Mouse (Mus musculus): Measurements from ENCODE around the gene Zfp82. TPM values are rescaled to one million over a fixed set of nuclear protein-coding genes. Genes with fewer than 3 reads are reported as not detected.

Gene Zfp82
- total and polyA plus RNA-seq, 3 experiments: 2.0 to 2.2 TPM; not detected in 1

DNA sequence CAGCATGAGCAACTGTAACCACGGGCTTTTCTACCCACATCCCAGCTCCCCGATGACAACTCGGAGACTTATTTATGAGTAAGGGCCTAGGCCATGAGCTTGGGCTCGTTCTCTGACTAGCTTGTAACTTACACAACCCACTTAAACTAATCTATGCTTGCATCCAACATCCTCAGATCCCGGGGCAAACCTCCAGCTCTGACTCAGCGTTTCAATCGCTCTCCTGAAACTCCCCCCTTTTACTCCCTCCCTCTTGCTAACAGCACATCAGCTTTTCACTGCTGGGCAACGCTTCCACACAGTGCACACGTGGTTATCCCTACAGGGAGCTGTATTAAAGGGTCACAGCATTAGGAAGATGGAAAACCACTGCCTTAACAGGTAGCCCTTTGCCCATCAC, 13.8 kb upstream of the Zfp82 start:
- peaks cover 1 to 2% of the 10 kb centered on the region in 2 experiments; a peak in 1 of 4 replicates for H3K36me3 ChIP-seq (ENCODE audit: control insufficient read depth in 1 of 2, insufficient read depth in 2 of 2, low read length in 2 of 2)
- DNase-seq (ENCODE audit: low read depth, low spot score): no peak
- H3K4me1 ChIP-seq (ENCODE audit: control insufficient read depth in 1 of 2, insufficient read depth in 2 of 2, low read length in 2 of 2): peaks cover 0 to 8% of the 10 kb centered on the region in 2 experiments; a peak in 3 of 4 replicates
- H3K27ac ChIP-seq (ENCODE audit: control insufficient read depth, low read depth, low read length): no peak overlapping the region
- peaks cover 7% of the 10 kb centered on the region for H3K79me2 ChIP-seq (ENCODE audit: control insufficient read depth, insufficient read depth, low read length, poor library complexity)
- no peak overlapping the region for H3K4me3 ChIP-seq (ENCODE audit: control insufficient read depth in 1 of 2, insufficient read depth in 1 of 2, low read depth in 2 of 2, low read length in 2 of 2)
- H3K9ac ChIP-seq (ENCODE audit: control insufficient read depth, low read depth, low read length, poor library complexity, severe bottlenecking): no peak overlapping the region
- TF ChIP-seq JUND (IDR thresholded peaks at IDR 0.05; ENCODE audit: low read depth, low read length) (no peak), ZNF384 (IDR thresholded peaks at IDR 0.05; ENCODE audit: low read depth, low read length) (no peak), TCF12 (IDR thresholded peaks at IDR 0.05; ENCODE audit: low read depth, low read length) (no peak), ZC3H11A (IDR thresholded peaks at IDR 0.05; ENCODE audit: low read depth, low read length) (no peak), CHD2 (IDR thresholded peaks at IDR 0.05; ENCODE audit: low read length) (no peak), CHD1 (IDR thresholded peaks at IDR 0.05; ENCODE audit: low read depth, low read length) (no peak), CTCF (IDR thresholded peaks at IDR 0.05 in 2 of 3, conservative IDR thresholded peaks at IDR 0.05 in 1 of 3; ENCODE audit: control insufficient read depth in 1 of 3, insufficient read depth in 1 of 3, low read depth in 2 of 3, low read length in 3 of 3, poor library complexity in 1 of 3, severe bottlenecking in 1 of 3) (no peak), MXI1 (IDR thresholded peaks at IDR 0.05; ENCODE audit: low read depth, low read length) (no peak), BHLHE40 (IDR thresholded peaks at IDR 0.05; ENCODE audit: borderline replicate concordance, low read depth, low read length) (no peak), TBP (IDR thresholded peaks at IDR 0.05; ENCODE audit: low read depth, low read length) (no peak), MAX (IDR thresholded peaks at IDR 0.05; ENCODE audit: low read length) (no peak), MYB (IDR thresholded peaks at IDR 0.05; ENCODE audit: low read depth, low read length) (no peak), ETS1 (IDR thresholded peaks at IDR 0.05; ENCODE audit: low read depth, low read length) (no peak), MAZ (IDR thresholded peaks at IDR 0.05; ENCODE audit: low read depth, low read length) (no peak), E2F4 (IDR thresholded peaks at IDR 0.05; ENCODE audit: borderline replicate concordance, low read depth, low read length) (no peak), SIN3A (IDR thresholded peaks at IDR 0.05; ENCODE audit: low read length) (no peak), POLR2AphosphoS2 (IDR thresholded peaks at IDR 0.05; ENCODE audit: low read length) (no peak), KAT2A (conservative IDR thresholded peaks at IDR 0.05; ENCODE audit: low read depth, low read length) (no peak)
- no peaks in the 10 kb centered on the region for H3K27me3 ChIP-seq (ENCODE audit: control insufficient read depth in 1 of 2, insufficient read depth in 2 of 2, low read length in 2 of 2)
- no peaks in the 10 kb centered on the region for H3K9me3 ChIP-seq (replicated peaks; ENCODE audit: insufficient read depth, low read length)

GRCm38 (mm10) chr7:30064622-30065021, 8.1 kb downstream of the Zfp82 start:
- Histone ChIP-seq H3K4me1 (ENCODE audit: control insufficient read depth in 1 of 2, insufficient read depth in 2 of 2, low read length in 2 of 2) (no peaks in the 10 kb centered on the region), H3K4me3 (ENCODE audit: control insufficient read depth in 1 of 2, insufficient read depth in 1 of 2, low read depth in 2 of 2, low read length in 2 of 2) (no peak overlapping the region), H3K79me2 (ENCODE audit: control insufficient read depth, insufficient read depth, low read length, poor library complexity) (no peaks in the 10 kb centered on the region), H3K36me3 (ENCODE audit: control insufficient read depth in 1 of 2, insufficient read depth in 2 of 2, low read length in 2 of 2) (no peaks in the 10 kb centered on the region), H3K27ac (ENCODE audit: control insufficient read depth, low read depth, low read length) (no peak overlapping the region), H3K27me3 (ENCODE audit: control insufficient read depth in 1 of 2, insufficient read depth in 2 of 2, low read length in 2 of 2) (no peaks in the 10 kb centered on the region), H3K9ac (ENCODE audit: control insufficient read depth, low read depth, low read length, poor library complexity, severe bottlenecking) (no peak overlapping the region), H3K9me3 (replicated peaks; ENCODE audit: insufficient read depth, low read length) (no peaks in the 10 kb centered on the region)
- TF ChIP-seq POLR2A (IDR thresholded peaks at IDR 0.05; ENCODE audit: control insufficient read depth in 1 of 2, insufficient read depth in 1 of 2, low read depth in 1 of 2, low read length in 2 of 2, poor library complexity in 1 of 2) (no peak), TCF12 (IDR thresholded peaks at IDR 0.05; ENCODE audit: low read depth, low read length) (no peak), NRF1 (IDR thresholded peaks at IDR 0.05; ENCODE audit: insufficient read depth, low read depth, low read length, poor library complexity, severe bottlenecking) (no peak), MAFK (IDR thresholded peaks at IDR 0.05; ENCODE audit: borderline replicate concordance, low read depth, low read length) (no peak), USF2 (IDR thresholded peaks at IDR 0.05; ENCODE audit: borderline replicate concordance in 1 of 2, insufficient read depth in 1 of 2, low read depth in 1 of 2, low read length in 2 of 2) (no peak), SMC3 (IDR thresholded peaks at IDR 0.05; ENCODE audit: low read depth, low read length) (no peak), POLR2AphosphoS2 (IDR thresholded peaks at IDR 0.05; ENCODE audit: low read length) (no peak), GABPA (IDR thresholded peaks at IDR 0.05; ENCODE audit: low read depth, low read length) (no peak)
- no peak for DNase-seq (ENCODE audit: low read depth, low spot score)
